Mouse (Mus musculus) frontal cortex, postnatal 10 days (tissue): Measurements from ENCODE around the gene Uba2.
"Not testable (repeated sequence)": the region's sequence is repeated elsewhere in the genome, so short reads cannot be mapped to it uniquely, and the experiment has no call there.

Experiments used
- DNase-seq, 2 experiments: peaks; one replicate each; pipeline ENCODE4 v3.0.0; 2022; ENCODE audit warnings: low spot score in 2 of 2, mixed read lengths in 1 of 2

The Uba2 gene

DNA sequence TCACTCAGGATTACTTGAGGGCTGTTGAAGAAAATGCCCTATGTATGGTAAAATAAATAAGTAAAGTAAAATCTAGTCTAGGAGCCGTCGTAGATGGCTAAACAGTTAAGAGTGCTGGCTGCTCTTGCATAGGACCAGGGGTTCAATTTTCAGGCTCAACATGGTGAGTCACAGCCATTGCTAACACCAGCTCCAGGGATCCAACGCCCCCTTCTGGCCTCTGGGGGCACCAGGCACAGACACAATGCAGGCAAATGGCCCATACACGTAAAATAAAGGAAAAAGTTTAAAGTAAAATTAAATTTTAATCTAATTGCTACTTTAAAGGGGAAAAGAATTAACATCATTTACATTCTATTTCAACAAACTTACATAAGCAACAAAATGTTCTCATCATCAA, 2.5 kb downstream of the Uba2 start:
- DNase-seq, result no peak

DNA sequence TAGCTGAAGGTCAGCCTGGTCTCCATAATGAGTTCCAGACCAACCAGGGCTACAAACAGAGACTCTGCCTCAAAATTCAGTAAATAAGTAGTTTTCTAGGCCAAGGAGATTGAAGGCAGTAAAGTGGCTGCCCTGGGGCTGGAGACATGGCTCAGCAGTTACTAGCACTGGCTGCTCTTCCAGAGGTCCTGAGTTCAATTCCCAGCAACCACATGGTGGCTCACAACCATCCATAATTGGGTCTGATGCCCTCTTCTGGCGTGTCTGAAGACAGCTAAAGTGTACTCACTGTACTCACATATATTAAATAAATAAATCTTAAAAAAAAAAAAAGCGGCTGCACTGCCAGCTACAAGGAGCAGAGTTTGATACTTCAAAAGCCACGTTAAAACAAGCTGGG, 3.4 kb downstream of the Uba2 start:
- DNase-seq, result no peak

GRCm38 (mm10) chr7:34164671-34165070, 4.7 kb downstream of the Uba2 start:
- DNase-seq, result no peak

- no peak for DNase-seq
These were observed 10.2 kb downstream of the Uba2 start for GRCm38 (mm10) chr7:34159167-34159566.

DNA sequence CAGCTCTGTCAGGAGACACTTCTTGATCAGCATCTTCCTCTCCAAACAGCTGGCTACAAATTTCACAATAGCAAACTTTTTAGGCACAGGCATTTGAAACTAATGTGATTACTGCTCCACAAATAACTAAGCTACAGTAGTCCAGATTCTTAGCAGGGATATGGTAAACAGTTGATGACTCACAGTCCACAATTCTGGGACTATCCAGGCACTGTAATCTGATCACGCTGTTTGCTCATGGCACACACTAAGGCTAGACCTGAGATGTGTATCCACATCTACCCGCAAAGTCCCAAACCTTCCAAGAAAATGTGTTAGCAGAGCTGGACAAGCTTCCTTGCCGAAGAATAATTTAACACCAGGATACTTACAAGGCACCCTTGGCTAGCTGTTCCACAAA, 11.4 kb downstream of the Uba2 start:
- DNase-seq, result no peak

GRCm38 (mm10) chr7:34147193-34147592, 22.2 kb downstream of the Uba2 start:
- DNase-seq, result no peak

DNA sequence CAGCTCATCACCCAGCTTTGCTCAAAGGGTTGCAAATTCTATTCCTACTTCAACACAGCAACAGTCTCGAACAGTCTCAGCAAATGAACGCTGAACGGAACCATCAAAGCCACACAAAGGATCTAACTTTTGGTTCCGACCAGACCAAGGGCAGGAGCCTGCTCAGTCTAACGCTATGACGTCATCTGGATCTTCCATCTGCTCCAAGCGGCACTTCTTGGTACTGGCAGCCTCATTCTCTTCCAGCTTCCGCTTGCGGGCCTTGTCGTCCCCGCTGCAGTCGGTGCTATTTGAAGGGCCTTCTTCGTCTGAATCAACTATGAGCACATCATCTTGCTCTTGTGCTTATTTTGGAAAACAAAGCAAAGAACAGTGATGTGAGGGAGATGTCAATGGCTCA, 28.3 kb downstream of the Uba2 start:
- no peak for DNase-seq

DNA sequence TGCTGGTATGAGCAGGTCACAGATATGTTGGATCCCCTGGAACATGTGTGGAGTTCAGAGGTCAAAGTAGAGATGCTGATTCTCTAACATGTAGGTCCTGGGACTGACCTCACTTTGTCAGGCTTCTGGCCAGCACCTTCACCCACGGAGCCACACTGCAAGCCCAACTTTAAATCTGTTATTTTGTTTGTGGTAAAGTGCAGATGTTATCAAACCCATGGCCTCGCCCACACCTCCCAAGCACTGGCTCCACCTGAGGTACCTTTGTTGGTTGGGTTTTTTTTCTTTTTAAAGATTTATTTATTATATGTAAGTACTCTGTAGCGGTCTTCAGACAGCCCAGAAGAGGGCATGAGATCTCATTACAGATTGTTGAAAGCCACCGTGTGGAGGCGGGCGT, 29.9 kb downstream of the Uba2 start:
- no peak for DNase-seq

- no peak for DNase-seq
These were observed 35.1 kb downstream of the Uba2 start for GRCm38 (mm10) chr7:34134336-34134735.

- DNase-seq, result peak; percentile 53 to 73
These were observed 36.2 kb downstream of the Uba2 start, which contains the start of gene Wtip for GRCm38 (mm10) chr7:34133117-34133762. Wtip (minus strand) TSS chr7:34133268.

- peak in 1 of 2 experiments; percentile 44 for DNase-seq
These were observed 36.9 kb downstream of the Uba2 start for GRCm38 (mm10) chr7:34132355-34133079.

GRCm38 (mm10) chr7:34131959-34132354, 37.4 kb downstream of the Uba2 start:
- DNase-seq, result no peak

- DNase-seq, result no peak
These were observed 38.3 kb downstream of the Uba2 start for GRCm38 (mm10) chr7:34131118-34131517.

DNA sequence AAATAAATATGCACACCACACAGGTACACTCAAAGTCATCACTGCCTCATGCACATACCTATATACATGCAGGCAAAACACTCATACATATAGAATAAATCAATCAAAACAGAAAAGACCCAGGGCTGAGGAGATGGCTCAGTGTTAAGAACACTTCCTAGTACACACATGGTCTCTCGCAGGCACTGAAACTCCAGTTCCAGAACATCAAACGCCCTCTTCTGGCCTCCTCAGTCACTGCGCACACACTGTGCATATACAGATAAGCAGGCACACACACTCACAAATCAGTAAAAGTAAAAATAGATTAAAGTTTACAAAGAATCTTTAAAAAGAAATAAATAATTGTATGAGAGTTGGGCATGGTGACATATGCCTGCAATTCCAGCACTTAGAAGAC, 43.1 kb downstream of the Uba2 start:
- no peak for DNase-seq

DNA sequence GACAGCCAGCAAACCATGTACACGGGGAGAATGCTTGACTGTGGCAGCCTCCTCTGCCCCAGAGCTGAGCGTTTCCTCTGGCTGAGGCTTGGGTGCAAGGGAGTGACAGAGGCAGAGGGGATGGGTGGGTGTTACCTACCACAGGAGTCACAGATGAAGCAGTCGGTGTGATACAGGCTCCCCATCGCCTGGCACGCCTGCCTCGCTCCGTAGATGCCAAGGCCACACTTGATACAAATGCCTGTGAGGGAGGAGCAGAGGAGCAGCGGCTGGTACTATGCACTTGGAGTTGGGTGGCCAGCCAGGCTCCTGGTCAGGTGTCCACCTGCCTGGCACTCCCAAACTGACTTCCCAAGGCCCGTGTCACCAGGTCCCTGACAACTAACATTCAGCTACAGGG, 44.1 kb downstream of the Uba2 start:
- DNase-seq, result no peak

- DNase-seq, result no peak
These were observed 46.2 kb downstream of the Uba2 start for GRCm38 (mm10) chr7:34122987-34123720.

DNA sequence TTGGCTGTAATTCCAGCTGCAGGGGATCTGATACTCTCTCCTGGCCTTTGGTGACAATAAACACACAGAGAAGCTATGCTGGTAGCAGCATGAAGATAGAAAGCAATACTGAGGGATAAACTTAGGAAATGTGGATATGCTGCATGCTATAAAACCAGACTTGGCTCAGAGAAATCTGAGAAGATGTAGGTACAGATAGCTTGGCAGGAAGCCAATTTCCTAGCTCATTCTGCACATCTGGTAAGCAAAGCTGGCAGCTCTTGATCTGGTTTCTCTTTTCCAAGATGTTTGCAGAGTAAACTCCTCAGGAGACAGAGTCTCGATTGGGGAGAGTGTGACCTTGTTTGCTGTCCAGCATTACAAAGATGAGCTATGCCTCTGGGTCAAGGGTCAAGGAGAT, 48.8 kb downstream of the Uba2 start:
- DNase-seq, result not testable (repeated sequence)

GRCm38 (mm10) chr7:34116601-34117000, 52.8 kb downstream of the Uba2 start:
- no peak for DNase-seq

DNA sequence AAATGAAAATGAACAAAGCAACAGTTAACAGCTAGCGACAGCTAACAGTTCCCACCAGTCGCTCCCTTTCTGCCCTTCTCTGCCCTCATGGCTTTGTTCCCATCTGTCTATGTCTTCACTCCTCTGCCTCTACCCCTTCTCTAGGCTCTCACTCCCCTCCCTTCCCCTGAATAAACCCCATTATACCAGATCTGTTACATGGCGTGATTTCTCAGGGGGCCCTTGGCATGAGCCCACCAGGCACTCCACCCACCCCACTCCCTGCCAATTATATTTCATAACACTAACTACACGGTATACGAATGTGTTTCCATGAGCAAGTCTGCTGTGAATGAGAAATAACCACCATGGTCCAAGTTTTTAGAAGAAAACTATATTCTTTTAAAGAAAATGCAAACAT, 60.2 kb downstream of the Uba2 start:
- DNase-seq, result no peak

DNA sequence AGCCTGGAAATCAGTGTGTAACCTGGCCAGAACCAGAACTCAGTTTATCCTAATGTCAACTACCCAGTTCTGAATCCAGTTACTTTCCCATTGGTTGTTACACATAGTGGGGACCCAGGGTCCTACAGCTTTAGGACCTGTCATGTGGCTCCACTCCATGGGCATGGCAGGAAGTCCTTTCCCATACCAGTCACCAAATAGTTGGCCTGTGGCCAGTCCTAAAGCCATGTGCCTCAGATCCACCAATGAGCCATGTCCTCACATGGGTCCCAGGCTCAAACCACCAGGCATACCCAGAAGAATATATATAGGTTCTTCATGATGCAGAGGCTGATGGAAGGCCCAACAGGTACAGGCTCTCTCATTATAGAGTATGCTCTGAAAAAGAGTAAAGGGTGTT, 68.1 kb downstream of the Uba2 start:
- DNase-seq, result no peak

DNA sequence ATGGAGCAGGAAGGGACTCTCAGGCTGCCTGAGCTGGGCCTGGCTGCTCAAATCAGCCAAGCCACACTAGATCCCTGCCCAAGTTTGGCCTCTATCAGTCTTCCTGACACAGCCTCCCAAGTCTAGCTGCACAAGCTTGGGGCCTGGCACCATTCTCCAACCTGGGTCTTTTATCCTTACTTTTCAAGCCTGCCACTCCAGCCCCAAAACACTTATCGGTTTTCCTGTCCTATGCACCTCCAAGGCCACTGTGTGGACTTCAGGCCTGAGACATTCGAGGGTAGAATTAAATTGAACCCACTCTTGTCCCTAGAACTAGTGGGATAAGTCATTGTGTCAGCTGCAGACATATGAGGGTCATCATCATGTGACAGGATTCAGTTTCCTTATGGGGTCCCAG, 69.4 kb downstream of the Uba2 start:
- no peak for DNase-seq

GRCm38 (mm10) chr7:34094911-34095481, 74.4 kb downstream of the Uba2 start, which contains the start of gene Scgb1b30:
Scgb1b30 (plus strand) TSS chr7:34095431.
- DNase-seq, result no peak
